Mouse (Mus musculus) megakaryocyte, adult 5-6 weeks (primary cell): ENCODE data around the gene Fxyd4. TPM values are rescaled to one million over a fixed set of nuclear protein-coding genes. Genes with fewer than 3 reads are reported as not detected.

Experiments used
- ATAC-seq: 2 replicates; pipeline ENCODE4 v1.8.0; 2016; ENCODE audit warnings: mild to moderate bottlenecking, inconsistent platforms; ENCODE audit not compliant: poor library complexity, severe bottlenecking
- total RNA-seq, 2 experiments: library from RNA; stranded (forward) in 1 of 2; stranded (reverse) in 1 of 2; fragments of 153-499, 151-499 nt in 1 of 2; fragments of 221-1000, 200-1000 nt in 1 of 2; gene quantifications; 2 replicates each; pipeline versions ENCODE4 v1.2.3 to v1.2.4; 2015 to 2017

The Fxyd4 gene
- total RNA-seq, 2 experiments from 2014 or later: not detected

DNA sequence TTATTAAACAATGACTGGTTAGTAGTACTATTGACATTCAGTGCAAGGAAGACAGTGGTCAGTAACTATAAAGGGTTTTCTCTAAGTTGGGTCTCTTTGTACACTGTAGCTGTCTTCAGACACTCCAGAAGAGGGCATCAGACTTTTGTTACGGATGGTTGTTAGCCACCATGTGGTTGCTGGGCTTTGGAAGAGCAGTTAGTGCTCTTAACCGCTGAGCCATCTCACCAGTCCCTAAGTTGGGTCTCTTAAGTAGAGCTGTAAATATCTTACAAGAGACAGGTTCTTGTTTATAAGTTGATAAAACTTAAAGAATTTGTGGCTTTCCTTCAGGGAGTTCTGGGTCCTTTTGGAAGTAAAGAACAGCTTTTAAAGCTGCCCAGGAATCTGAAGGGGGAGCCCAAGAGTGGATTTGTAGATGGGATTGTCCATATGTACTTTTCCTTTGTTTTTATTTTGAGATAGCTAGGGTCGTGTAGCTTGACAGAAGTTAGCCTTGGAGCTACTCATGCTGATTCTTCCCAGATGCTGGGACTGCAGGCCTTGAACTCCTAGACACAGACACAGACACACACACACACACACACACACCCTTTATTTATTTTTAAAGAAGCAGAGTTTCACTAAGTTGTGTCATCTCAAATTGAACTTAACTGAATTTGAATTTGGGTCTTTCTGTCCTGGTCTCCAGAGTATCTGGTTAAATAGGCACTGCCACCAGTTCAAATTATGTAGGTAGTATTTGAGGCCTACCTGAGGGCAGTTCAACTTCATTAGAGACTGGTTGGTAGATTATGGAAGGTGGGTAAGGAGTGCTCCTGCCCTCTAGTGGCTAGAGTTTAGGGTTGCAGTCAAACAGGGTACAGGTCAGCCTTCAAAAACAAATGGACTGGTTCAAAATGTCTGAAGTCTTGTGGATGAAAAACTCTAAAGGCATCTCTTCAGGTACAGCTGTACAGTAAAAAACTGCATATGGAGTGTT, 16.5 kb downstream of the Fxyd4 start:
- peak; percentile 53 for ATAC-seq

DNA sequence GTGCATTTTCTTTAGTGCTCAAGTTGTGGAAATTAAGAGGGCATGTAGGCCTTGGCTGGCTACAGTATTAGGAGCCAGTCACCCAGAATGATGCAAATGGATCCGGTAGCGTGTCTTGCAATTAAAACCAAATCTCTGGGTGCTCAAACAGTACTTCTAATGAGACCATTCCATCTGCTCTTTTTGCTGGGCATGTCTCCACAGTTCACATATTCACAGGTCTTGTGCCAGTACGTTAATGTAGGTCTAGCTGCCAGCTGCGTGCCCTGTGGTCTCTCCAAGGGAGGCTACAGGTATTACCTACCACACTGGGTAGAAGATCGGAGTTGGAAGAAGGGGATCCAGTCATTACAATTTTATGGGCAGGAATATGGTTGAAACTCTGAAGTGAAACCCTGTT, 19.4 kb downstream of the Fxyd4 start:
- ATAC-seq: no peak

DNA sequence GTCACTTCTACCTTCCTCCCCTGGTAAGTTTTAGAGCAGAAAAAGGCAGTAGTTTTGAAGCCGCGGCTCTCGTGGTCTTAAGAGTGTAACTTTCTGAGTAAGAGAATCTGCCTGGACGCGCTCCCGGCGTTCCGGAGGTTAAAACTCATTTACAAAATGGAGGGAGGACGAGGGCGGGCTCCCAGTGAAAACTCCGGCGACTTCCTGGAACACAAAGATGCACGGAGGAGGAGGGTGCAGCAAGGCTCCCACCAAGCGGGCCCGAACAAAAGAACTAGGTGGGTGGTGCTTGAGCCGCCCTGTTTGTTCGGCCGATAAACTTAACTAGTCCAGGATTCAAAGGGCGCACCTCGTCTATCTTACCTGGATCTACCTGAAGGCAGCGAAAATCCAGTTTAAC, 19.9 kb downstream of the Fxyd4 start:
- peak; percentile 32 for ATAC-seq

DNA sequence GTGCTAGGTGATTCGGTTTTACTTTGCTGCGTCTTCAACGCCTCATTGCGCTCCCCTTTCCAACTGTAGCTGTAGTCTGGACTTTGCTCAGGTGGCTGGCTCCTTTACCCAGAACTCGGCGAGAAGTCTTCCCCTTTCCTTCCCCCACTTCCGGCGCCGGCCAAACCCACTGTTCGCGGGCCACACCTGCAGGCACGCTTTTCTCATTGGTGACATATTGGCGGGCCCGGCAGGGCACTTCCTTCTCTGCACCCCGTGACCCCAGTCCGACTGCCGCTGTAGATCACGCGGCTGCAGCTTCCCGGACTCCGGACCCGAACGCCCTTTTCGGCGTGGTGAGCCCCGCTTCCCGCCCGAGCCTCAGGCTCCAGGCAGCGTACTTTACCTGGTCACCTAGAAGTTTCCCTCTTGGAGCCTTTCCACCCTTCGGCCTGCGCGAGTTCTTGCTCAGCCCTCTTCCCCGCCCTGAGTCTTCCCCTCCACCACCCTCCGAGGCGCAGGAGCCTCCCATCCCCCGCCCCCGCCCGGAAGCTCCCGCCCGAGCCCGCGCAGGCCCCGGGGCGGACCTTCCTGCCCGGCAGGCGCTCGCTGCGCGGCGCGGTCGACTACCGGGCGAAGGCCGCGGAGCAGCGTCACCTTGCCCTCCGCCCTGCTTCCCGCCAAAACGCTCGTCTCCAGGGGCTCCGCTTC, 20.6 kb downstream of the Fxyd4 start:
- ATAC-seq: peak; percentile 87

DNA sequence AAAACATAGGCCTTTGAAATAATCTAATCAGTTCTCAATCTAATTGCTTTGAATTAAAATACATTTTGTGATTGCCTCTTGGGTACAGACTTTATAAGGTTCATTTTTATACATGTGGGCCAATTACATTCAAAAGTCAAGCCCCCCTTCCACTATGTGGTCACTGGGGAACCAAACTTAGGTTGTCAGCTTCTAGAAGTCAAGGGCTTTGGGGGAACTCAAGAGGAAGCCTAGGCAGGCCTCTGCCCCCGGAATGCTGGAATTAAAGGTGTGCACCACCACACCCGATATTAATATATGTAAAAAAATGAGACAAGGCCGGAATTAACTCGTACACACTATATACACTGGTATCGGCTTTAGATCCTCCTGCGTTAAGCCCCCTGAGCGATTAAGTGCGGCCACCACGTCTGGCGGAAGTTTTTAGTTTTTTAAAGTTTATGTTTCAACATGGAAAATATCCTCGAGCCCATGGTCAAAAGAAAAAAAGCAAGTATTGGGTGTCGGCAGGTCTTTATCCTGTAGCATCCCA, 21.2 kb downstream of the Fxyd4 start:
- ATAC-seq: no peak

DNA sequence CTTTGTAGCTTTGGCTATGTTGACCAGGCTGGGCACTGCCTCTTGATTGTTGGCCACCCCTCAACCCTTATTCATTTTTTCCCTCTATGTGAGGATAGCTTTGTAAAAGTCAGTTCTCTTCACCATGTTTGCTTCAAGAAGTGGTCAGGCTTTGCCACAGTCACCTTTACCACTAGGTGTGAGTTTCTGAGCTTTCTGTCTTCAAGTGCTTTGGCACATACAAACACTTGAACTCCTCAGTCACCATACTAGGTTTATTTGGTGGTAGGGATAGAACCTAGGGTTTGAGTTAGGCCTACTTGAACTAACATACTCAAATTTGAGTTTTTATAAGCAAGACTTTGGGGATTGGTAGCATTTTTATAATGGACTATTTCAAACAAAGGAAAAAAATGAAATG, 23.0 kb downstream of the Fxyd4 start:
- ATAC-seq: no peak

DNA sequence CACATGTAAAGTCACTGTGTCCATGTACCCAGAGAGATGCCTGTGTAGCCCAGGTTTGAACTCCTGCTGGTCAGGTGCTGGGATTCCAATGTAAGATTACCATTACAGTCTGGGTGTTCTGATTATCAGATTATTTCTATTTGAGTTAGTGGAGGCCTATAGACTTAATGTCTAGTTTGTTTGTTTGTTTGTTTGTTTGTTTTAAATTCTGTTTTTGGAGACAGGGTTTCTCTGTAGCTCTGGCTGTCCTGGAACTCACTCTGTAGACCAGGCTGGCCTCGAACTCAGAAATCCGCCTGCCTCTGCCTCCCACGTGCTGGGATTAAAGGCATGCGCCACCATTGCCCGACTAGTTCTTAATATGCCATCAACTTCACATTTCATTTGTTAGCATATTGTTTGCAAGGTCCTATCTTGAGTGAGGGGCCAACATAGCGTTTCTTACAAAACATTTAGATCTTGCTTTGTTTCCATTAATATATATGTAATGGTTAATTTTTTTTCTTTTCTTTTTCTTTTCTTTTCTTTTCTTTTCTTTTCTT, 27.3 kb downstream of the Fxyd4 start:
- ATAC-seq: no peak

DNA sequence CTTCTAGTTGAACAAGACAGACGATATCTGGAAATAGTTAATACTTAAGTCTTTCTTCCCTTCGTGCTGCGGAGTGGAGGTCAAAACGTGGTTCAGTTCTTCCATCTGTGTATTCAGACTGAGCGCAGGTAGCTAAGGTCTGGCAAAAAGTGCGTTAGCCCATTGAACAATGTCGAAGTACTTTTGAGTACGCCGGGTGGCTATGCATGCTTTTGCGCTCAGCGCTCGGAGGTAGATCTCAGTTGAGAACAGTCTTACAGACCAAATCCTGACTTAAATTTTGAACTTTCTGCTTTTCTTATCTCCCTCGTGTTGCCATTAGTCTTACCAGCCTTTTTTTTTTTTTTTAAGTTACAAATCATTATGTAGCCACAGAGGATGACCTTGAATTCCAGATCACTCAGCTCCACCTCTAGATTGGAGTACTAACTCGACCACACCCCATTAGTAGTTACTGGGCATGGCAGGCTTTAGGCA, 29.0 kb downstream of the Fxyd4 start:
- no peak for ATAC-seq

DNA sequence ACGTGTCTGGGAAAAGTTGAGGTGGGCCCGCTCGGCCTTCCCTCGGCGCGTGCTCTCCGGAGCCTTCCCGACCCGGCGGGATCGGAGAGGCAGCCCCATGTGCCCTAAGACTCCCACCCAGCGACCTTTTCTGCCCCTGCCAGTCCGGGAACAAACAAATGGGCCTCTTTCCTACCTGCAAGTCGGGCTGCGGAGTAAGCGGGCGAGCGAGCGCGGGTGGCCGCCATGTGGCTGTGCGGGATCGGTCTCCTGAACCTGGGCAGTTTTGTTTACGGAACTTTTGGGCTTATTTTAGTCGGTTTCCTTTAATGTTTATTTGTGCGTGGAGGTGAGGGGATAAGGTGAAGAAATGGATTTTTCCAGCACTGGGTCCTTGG, 29.5 kb downstream of the Fxyd4 start:
- peak; percentile 7 for ATAC-seq

DNA sequence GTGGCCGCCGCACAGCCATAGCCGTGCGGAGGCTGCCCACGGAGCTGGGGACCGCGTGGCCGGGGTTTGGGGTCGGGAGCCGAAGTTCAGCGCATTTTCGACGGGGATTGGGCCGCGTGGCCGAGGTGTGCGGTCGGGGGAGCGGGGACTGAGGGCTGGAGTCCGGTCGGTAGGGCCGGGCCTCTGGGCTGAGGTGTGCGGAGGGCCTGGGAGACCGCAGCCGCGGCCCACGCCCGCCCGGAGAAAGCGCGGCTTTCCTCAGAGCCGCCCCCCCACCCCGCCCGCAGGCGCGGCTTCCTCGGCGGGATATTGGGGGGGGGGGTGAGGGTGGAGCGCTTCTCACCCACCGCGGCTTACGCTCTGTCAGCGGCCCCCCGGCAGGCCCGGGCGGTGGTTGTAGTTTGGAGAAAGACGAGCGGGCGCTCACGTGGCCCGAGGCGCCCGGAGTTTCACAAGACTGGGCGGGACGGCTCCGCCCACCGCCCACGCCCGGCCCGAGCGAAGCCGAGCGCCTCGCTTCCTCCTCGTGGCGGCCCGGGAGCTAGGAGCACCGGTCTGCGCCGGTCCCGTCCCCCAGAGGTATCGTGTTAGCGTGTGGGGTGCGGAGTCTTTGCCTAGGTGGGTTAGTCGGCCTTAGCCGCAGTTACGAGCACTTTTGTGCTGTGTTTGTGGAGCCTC, 30.1 kb downstream of the Fxyd4 start:
- ATAC-seq: peak; percentile 73

DNA sequence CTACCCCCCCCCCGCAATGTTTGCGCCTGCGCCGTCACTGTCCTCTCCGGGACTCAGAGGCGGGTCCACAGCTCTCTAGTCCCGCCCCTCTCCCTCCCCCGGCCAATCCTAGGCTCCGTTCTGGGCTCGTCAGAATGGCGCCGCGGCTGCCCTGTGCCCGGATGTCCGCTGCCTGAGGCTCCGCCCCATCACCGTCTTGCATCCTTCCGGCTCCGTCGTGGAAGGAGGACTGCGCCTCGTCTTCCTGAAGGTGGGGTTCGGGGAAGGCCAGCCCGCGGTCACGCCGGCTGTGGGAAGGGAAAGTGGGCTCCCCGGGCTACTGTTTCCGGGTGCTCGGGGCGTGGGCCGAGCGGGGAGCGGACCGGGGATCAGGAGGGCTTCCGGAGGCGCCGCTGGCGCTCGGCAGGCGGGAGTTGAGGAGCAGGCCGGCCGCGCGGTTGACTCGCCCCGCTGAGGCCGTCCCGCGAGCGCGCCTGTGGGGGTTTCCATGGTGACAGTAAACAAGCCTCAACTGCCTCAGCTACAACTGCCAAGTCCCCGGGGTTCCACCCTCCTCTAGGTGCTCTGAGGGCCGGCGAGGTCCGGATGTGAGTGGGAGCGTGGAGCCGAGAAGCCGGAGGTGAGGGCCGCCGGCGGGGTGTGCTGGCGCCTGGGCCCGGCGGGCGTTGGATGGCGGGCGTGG, 30.8 kb downstream of the Fxyd4 start:
- peak; percentile 83 for ATAC-seq

DNA sequence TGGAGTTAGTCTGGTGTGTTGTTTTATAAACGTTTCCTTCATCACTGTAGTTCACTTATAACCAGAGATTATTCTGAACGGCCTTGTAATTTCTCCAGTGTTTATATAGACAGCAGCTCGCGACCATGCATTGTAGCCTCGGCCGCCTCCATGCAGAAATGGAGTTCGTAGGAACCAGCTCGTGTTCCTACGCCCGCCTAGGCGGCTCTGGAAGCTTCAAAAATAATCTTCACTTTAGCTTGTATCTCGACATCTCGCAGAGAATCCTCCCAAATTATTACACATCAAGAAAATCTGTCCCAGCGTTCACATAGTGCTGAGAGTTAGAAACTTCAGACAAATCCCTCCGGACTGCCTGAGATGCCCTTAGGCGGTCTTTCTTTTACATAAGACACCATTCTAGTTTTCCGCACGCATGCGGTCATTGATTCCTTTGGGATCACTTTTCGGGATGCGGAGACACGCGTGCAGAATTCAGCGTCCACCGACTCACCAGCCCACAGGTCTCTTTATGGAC, 31.4 kb downstream of the Fxyd4 start:
- no peak for ATAC-seq

DNA sequence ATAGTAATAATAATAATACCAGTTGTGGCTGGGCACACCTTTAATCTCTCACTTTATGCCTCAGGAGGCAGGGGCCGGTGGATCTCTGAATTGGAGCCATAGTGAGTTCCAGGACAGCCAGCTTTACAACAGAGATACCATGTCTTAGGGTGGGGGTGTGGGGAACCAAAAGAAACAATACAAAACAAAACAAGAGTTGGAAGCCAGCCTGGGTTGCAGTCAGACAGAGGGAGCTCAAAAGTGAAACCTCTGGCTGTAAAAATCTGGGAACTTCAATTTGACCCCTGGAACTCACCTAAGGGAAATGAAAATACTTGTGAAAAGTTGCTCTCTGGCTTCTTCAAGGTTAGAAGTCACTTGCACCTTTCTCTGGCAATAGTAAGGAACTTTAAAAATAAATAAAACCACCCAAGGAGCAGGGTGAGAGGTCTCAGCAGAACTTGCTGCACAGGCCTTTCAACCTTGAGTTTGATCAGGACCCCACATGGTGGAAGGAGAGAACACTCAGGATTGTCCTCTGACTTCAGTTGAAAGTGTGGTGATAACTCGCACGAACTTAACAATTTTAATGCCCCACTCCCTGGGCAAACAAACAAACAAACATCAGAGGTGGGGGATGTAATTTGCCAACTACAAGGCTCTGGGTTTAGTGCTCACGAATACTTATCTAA, 32.1 kb downstream of the Fxyd4 start:
- no peak for ATAC-seq

DNA sequence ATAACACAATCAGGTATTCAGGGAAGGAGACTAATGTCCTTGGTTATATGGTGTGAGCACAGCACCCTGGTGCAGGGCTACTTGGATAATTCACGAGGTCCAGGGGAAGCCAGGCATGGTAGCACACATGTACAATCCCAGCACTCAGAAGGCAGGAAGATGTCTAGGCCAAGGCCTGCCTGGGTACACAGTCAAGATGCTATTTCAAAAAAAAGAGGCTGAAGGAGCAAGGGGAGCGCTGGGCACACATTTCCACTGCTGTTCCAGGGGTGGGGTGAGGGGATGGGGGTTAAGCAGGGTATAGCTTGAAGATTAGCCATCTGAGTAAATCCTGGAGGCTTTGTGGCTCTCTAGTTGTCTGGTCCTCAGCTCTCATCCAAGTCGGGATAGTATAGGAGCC, 33.7 kb downstream of the Fxyd4 start:
- no peak for ATAC-seq

DNA sequence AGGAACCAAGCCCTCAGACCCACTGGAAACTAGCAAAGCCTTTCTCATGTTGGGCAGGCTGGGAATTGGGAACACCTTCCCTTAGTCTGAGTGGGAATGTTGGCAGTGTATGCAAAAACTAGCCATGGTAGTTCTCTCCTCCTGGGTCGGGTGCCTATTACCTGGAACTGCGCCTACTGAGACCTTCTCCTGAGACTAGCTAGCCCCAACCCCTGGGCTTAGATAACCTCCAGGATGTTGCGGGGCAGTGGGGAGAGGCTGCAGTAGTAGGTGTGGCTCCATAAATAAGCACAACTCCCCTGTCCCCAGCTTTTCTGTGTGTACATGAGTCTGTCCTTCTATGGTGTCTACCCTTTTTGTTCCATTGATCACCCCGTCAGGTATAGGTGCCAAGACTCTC, 34.9 kb downstream of the Fxyd4 start:
- no peak for ATAC-seq

DNA sequence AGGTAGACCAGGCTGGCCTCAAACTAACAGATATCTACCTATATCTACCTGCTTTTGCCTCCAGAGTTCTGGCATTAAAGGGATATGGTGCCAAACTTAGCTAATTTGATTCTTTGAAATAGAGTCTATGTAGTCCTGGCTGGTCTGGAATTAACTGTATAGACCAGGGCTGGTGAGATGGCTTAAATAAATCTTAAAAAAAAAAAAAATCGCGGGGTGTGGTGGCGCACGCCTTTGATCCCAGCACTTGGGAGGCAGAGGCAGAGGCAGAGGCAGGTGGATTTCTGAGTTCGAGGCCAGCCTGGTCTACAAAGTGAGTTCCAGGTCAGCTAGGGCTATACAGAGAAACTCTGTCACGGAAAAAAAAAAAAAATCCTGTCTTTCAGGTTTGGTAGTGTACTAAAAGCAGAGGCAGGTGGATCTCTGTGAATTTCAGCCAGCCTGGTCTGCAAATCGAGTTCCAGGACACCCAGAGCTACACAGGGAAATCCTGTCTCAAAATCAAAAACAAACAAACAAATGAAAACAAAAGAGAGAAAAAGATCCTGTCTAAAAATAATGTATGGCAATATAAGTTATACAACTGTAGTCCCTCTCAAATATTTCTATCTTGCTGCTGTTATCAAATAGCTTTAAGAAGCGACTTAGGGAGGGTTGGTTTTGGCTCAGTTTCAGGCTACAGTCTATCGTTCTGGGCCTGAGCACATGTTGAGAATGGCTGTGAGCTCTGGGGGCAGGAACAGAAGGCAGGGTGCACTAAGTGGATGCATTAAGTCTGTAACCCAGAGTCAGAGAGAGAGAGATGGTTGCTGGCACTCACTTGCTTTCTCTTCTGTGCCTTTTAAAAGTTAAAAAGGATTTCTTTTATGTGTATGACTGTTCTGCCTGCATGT, 35.7 kb downstream of the Fxyd4 start:
- no peak for ATAC-seq

DNA sequence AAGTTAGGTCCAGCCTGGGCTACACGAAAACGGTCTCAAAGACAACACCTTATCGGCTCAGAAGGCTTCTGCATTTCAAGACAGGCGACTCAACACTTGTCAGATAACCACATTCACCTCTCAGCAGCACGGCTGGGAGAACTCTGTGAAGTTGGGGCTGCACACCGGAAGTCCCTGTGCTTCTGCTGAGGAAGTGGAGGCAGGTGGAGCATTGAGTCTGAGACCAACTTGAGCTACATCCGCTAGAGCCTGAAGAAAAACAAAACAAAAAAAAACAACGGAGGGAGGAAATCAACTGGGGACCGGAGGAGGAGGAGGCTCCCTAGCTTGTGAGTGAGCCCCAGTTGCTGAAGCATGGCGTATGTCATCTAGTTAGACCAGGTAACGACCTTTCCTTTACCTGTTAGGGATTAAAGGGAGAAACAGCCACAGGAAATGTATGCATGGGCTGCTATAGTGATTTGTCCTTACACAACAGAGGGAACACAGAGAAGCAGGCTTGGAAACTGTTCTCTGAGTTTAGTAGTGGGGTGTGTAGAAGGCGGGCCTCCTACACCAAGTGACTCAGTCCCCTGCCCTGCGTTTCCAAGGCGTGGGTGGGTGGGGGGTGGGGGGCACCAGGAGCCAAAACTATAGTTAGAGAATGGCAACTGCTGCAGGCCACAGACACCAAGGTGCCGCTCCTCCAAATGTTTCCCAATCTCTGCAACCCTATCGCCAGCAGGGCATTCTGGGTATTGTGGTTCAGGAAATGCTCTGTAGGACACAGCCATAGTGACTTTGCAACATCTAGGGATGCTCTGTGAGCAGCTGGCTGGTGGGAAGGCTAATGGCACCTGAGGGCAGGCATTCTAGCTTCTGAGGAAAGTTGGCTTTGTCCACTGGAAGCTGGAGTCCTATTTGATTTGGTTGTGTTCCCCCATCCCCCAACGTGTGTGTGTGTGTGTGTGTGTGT, 37.1 kb downstream of the Fxyd4 start, which contains the start of gene Hnrnpf:
TSS of gene Hnrnpf (plus strand) at position 199 of the 955 bp plus-strand sequence.
- peak; percentile 92 for ATAC-seq
